Mouse (Mus musculus): ENCODE data around the gene Patj. TPM values are rescaled to one million over a fixed set of nuclear protein-coding genes. Genes with fewer than 3 reads are reported as not detected.

Patj gene
- polyA plus RNA-seq, 1 experiment from 2014 or later: 12.3 TPM

DNA sequence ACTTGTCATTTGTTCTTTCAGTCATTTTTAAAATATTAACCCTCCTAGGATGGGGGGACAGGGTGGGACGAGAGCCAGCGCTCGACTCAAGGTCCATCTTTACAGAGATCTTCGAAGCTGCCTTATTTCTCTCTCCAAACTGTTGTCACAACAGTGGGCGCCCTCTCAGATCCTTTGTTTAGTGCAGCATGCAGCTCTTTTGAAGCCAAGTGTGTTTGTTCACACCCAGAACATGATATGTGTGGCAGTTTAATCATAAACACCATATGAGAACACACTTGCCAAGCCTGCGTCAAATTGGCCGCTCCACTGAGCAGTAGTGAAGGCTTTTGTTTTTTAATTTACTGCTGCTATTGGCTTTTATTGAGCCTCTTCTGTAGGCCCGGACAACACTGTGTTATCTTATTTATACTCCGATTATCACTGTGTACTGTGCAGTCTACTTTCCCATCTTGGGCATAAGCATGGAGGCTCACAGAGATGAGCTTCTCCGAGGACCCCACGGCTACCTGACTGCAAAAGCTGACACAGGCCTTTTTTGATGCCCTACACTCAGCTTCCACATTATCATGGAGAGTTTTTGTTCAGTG lies 291.2 kb downstream of the Patj start:
- Histone ChIP-seq H3K4me1 (replicated peaks; ENCODE audit: control insufficient read depth, insufficient read depth, low read length) (0 out of 2 replicates have a peak, but pooled peaks cover 2% of the 10 kb centered on the region), H3K9me3 (ENCODE audit: control insufficient read depth, low read length) (no peaks in the 10 kb centered on the region), H3K36me3 (ENCODE audit: control insufficient read depth, insufficient read depth, low read length) (no peaks in the 10 kb centered on the region), H3K9ac (ENCODE audit: low read length) (no peak overlapping the region), H3K27me3 (ENCODE audit: control insufficient read depth, insufficient read depth, low read length) (no peaks in the 10 kb centered on the region), H3K4me2 (ENCODE audit: low read depth, low read length, severe bottlenecking) (no peak overlapping the region), H3K4me3 (ENCODE audit: low read depth, low read length) (no peak overlapping the region), H3K27ac (ENCODE audit: low read depth, low read length) (no peak overlapping the region)
- ATAC-seq (replicated peaks; ENCODE audit: low FRiP score) (no peak), DNase-seq (ENCODE audit: low spot score) (no peak)
- WGBS: 89% methylated on average over 11 of the region's 11 CpGs

DNA sequence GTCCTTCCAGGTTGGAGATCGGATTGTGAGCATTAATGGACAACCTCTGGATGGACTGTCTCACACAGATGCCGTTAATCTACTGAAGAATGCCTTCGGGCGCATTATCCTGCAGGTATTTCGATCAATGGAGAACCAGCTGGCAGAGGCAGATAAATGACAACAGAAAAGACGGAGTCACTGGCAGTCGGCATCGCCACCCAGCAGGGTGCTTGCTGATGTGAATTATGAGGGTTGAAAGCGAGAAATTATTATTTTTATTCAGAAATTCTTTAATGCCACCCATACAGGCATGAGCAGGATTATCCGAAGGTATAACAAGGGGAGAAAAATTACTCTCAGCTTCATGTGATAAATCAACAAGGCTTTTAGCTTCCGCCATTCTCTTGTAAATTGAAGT lies 292.5 kb downstream of the Patj start:
- Histone ChIP-seq H3K27me3 (ENCODE audit: control insufficient read depth, insufficient read depth, low read length) (no peaks in the 10 kb centered on the region), H3K36me3 (ENCODE audit: control insufficient read depth, insufficient read depth, low read length) (no peaks in the 10 kb centered on the region), H3K9ac (ENCODE audit: low read length) (no peak overlapping the region), H3K4me2 (ENCODE audit: low read depth, low read length, severe bottlenecking) (no peak overlapping the region), H3K4me3 (ENCODE audit: low read depth, low read length) (no peak overlapping the region), H3K4me1 (replicated peaks; ENCODE audit: control insufficient read depth, insufficient read depth, low read length) (0 out of 2 replicates have a peak, but pooled peaks cover 2% of the 10 kb centered on the region), H3K9me3 (ENCODE audit: control insufficient read depth, low read length) (no peaks in the 10 kb centered on the region), H3K27ac (ENCODE audit: low read depth, low read length) (no peak overlapping the region)
- 75% methylated on average over 11 of the region's 11 CpGs for WGBS
- ATAC-seq (replicated peaks; ENCODE audit: low FRiP score) (no peak), DNase-seq (ENCODE audit: low spot score) (no peak)

DNA sequence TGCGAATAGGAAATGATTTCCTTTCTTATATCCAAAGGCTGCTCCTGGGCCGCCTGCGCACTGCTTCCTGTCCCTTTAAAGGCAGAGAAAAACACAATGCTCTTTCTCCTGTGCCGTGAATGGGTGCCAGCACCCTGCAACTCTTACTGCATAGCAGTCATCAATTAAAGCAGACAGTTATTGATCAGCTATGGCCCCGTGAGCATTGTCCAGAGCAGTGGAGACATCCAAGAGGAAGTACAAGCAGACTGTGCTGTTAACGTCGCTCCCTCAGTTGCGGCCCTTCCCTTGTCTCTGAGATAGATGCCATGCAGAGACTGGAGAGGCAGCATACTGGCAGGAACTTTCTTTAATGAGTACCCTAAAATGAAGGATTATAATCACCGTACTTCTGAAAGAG lies 292.9 kb downstream of the Patj start:
- 0 out of 2 replicates have a peak, but pooled peaks cover 2% of the 10 kb centered on the region for H3K4me1 ChIP-seq (replicated peaks; ENCODE audit: control insufficient read depth, insufficient read depth, low read length)
- no peak overlapping the region for H3K27ac ChIP-seq (ENCODE audit: low read depth, low read length)
- no peaks in the 10 kb centered on the region for H3K36me3 ChIP-seq (ENCODE audit: control insufficient read depth, insufficient read depth, low read length)
- H3K27me3 ChIP-seq (ENCODE audit: control insufficient read depth, insufficient read depth, low read length): no peaks in the 10 kb centered on the region
- no peak overlapping the region for H3K4me2 ChIP-seq (ENCODE audit: low read depth, low read length, severe bottlenecking)
- WGBS: 87% methylated on average over 9 of the region's 9 CpGs
- ATAC-seq (replicated peaks; ENCODE audit: low FRiP score) (no peak), DNase-seq (ENCODE audit: low spot score) (no peak)
- H3K9ac ChIP-seq (ENCODE audit: low read length): no peak overlapping the region
- H3K4me3 ChIP-seq (ENCODE audit: low read depth, low read length): no peak overlapping the region
- no peaks in the 10 kb centered on the region for H3K9me3 ChIP-seq (ENCODE audit: control insufficient read depth, low read length)

DNA sequence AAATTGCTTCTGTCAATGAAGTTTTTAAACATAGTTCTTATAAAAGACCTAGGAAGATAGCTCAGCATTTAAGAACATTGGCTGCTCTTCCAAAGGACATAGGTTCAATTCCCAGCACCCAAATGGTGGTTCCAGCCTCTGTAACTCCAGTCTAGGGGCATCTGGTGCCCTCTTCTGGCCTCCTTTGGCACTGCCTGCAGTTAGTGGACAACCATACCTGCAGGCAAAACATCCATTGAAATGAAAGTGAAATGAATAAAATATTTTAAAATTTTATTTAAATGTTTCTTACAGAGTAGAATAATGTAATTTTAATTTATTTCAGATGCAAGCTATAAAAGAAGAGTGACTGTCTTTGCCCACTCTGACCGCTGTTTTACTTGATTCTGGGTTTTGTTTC lies 294.4 kb downstream of the Patj start:
- DNase-seq (ENCODE audit: low spot score): no peak
- WGBS: 92% methylated on average over 1 of the region's 1 CpGs
- Histone ChIP-seq H3K4me1 (replicated peaks; ENCODE audit: control insufficient read depth, insufficient read depth, low read length) (0 out of 2 replicates have a peak, but pooled peaks cover 2% of the 10 kb centered on the region), H3K36me3 (ENCODE audit: control insufficient read depth, insufficient read depth, low read length) (no peaks in the 10 kb centered on the region), H3K27me3 (ENCODE audit: control insufficient read depth, insufficient read depth, low read length) (no peaks in the 10 kb centered on the region), H3K27ac (ENCODE audit: low read depth, low read length) (no peak overlapping the region), H3K9ac (ENCODE audit: low read length) (no peak overlapping the region), H3K4me3 (ENCODE audit: low read depth, low read length) (no peak overlapping the region), H3K4me2 (ENCODE audit: low read depth, low read length, severe bottlenecking) (no peak overlapping the region), H3K9me3 (ENCODE audit: control insufficient read depth, low read length) (no peaks in the 10 kb centered on the region)
- no peak for ATAC-seq (replicated peaks; ENCODE audit: low FRiP score)

DNA sequence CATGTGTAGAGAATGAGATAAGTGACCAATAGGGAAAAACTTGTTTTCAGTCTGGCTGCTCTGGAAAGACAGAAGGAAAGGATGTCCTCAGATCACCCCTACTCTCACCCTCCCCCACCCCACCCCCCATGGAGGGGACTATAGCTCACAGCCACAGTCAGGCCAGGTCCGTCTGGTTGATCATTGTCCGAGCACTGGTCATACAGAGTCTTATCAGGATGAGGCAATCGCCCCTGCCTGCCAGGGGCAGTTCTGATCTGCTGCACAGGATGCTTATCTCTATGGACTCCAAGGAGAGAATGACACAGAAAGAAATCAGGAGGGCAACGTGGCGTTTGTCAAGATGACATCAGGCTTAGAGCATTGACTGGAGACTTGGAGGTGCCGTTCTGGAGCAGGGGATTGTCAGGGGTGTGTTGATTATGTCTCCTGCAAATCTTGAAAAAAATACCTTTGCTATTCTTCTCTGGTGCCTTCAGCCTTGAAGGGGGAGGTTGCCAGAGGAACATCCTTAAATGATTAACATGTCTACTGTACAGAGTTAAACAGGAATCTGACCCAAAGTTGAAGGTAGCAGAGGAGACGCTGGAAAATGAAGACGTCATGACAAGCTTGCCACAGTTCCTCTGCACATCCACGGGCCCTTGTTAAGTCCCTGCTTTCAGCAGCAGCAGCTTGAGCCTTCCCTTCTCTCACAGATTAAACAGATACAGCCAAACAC lies 298.0 kb downstream of the Patj start:
- no peak overlapping the region for H3K27ac ChIP-seq (ENCODE audit: low read depth, low read length)
- H3K4me1 ChIP-seq (replicated peaks; ENCODE audit: control insufficient read depth, insufficient read depth, low read length): no peaks in the 10 kb centered on the region
- no peak overlapping the region for H3K4me2 ChIP-seq (ENCODE audit: low read depth, low read length, severe bottlenecking)
- H3K4me3 ChIP-seq (ENCODE audit: low read depth, low read length): no peak overlapping the region
- 82% methylated on average over 9 of the region's 9 CpGs for WGBS
- ATAC-seq (replicated peaks; ENCODE audit: low FRiP score) (no peak), DNase-seq (ENCODE audit: low spot score) (no peak)
- H3K27me3 ChIP-seq (ENCODE audit: control insufficient read depth, insufficient read depth, low read length): no peaks in the 10 kb centered on the region
- no peak overlapping the region for H3K9ac ChIP-seq (ENCODE audit: low read length)
- H3K36me3 ChIP-seq (ENCODE audit: control insufficient read depth, insufficient read depth, low read length): no peaks in the 10 kb centered on the region
- H3K9me3 ChIP-seq (ENCODE audit: control insufficient read depth, low read length): no peaks in the 10 kb centered on the region

DNA sequence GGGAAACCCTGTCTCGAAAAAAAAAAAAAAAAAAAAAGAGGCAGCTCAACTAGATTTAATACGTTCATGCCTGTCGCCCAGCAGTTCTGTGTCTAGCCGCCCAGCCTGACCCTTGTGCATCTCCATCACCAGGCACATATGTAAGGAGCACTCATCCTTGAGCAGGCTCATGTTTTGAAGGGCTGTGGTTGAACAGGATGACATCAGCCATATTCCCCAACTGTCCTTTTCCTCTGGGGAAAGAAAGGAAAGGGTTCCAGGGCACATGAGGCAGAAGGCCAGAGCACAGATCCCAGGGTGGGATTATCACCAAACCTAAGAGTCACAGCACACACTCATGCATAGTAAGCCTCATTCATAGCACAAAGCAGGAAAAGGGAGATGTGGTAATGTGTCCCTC lies 302.3 kb downstream of the Patj start:
- DNase-seq (ENCODE audit: low spot score): no peak
- H3K36me3 ChIP-seq (ENCODE audit: control insufficient read depth, insufficient read depth, low read length): no peaks in the 10 kb centered on the region
- no peak overlapping the region for H3K9ac ChIP-seq (ENCODE audit: low read length)
- no peak overlapping the region for H3K4me2 ChIP-seq (ENCODE audit: low read depth, low read length, severe bottlenecking)
- H3K4me3 ChIP-seq (ENCODE audit: low read depth, low read length): no peak overlapping the region
- H3K9me3 ChIP-seq (ENCODE audit: control insufficient read depth, low read length): no peaks in the 10 kb centered on the region
- no peak overlapping the region for H3K27ac ChIP-seq (ENCODE audit: low read depth, low read length)
- no peak for ATAC-seq (replicated peaks; ENCODE audit: low FRiP score)
- peaks cover 8% of the 10 kb centered on the region; the same call in 1 of the 2 replicates for H3K4me1 ChIP-seq (replicated peaks; ENCODE audit: control insufficient read depth, insufficient read depth, low read length)
- 83% methylated on average over 4 of the region's 4 CpGs for WGBS
- H3K27me3 ChIP-seq (ENCODE audit: control insufficient read depth, insufficient read depth, low read length): no peaks in the 10 kb centered on the region

DNA sequence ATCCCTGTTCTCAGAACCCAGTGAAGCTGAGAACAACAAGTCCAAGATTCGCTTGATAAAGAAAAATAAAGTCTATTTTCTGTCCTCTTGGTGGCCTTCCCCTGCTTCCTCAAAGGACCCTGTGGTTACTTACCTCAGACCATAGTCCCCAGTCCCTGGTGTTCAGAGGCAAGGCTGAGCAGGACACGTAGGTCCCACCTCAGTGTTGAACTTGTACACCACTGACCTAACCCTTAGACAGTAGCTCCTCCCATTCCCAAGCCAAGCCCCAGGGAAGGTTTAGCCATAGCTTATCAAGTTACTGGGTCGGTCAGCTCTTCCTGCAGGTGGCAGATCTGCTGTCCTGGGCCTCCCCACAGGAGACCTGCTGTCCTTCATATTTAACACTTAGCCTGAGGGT lies 303.3 kb downstream of the Patj start:
- ATAC-seq (replicated peaks; ENCODE audit: low FRiP score) (no peak), DNase-seq (ENCODE audit: low spot score) (no peak)
- Histone ChIP-seq H3K9ac (ENCODE audit: low read length) (no peak overlapping the region), H3K4me3 (ENCODE audit: low read depth, low read length) (no peak overlapping the region), H3K36me3 (ENCODE audit: control insufficient read depth, insufficient read depth, low read length) (no peaks in the 10 kb centered on the region), H3K4me2 (ENCODE audit: low read depth, low read length, severe bottlenecking) (no peak overlapping the region), H3K9me3 (ENCODE audit: control insufficient read depth, low read length) (no peaks in the 10 kb centered on the region), H3K4me1 (replicated peaks; ENCODE audit: control insufficient read depth, insufficient read depth, low read length) (peaks cover 8% of the 10 kb centered on the region; the same call in 1 of the 2 replicates), H3K27me3 (ENCODE audit: control insufficient read depth, insufficient read depth, low read length) (no peaks in the 10 kb centered on the region), H3K27ac (ENCODE audit: low read depth, low read length) (no peak overlapping the region)
- WGBS: 56% methylated on average over 3 of the region's 3 CpGs

DNA sequence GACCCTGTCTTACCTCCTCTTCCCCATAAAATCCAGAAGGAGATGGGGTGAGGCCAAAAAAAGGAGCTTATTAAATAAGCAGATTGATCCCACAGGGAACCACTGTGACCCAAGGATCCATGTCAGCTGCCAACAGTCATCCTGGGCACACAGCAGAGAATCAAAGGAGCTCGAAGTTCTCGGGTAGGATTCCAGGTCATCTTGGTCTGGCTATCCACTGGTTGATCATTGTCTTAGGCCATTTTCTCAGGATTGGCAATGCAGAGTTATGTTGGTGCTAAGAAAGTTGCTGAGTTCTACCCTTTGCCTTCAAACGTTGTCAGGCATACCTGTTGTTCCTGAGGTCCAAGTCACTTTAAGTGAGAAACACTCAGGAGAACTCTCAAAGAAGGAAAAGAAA lies 304.6 kb downstream of the Patj start:
- DNase-seq (ENCODE audit: low spot score): no peak
- Histone ChIP-seq H3K27ac (ENCODE audit: low read depth, low read length) (no peak overlapping the region), H3K27me3 (ENCODE audit: control insufficient read depth, insufficient read depth, low read length) (no peaks in the 10 kb centered on the region), H3K4me1 (replicated peaks; ENCODE audit: control insufficient read depth, insufficient read depth, low read length) (peaks cover 8% of the 10 kb centered on the region; the same call in 1 of the 2 replicates), H3K4me2 (ENCODE audit: low read depth, low read length, severe bottlenecking) (no peak overlapping the region), H3K4me3 (ENCODE audit: low read depth, low read length) (no peak overlapping the region), H3K9me3 (ENCODE audit: control insufficient read depth, low read length) (no peaks in the 10 kb centered on the region), H3K36me3 (ENCODE audit: control insufficient read depth, insufficient read depth, low read length) (no peaks in the 10 kb centered on the region), H3K9ac (ENCODE audit: low read length) (no peak overlapping the region)
- no peak for ATAC-seq (replicated peaks; ENCODE audit: low FRiP score)
- 92% methylated on average over 3 of the region's 3 CpGs for WGBS
